Mouse (Mus musculus) left cerebral cortex, adult 2 months (tissue): ENCODE measurements around the gene Prmt7. TPM values are rescaled to one million over a fixed set of nuclear protein-coding genes. Genes with fewer than 3 reads are reported as not detected.
A peak's percentile ranks its signal among the peaks of the same experiment; 100 is the strongest.

Experiments used
- DNase-seq, 2 experiments: peaks; one replicate each; pipeline ENCODE4 v3.0.0; 2021 to 2022; ENCODE audit warnings: low spot score in 2 of 2, mixed read lengths in 1 of 2; ENCODE audit errors: extremely low spot score in 1 of 2
- H3K27ac ChIP-seq: fragments of 200-600 bp; 2 replicates; pipeline ENCODE4 v1.8.1; 2022
- H3K4me3 ChIP-seq: fragments of 200-600 bp; 2 replicates; pipeline ENCODE4 v1.8.1; 2022
- CTCF ChIP-seq: fragments of 200-600 bp; IDR thresholded peaks from 2 replicates; pipeline ENCODE4 v1.8.1; 2022; ENCODE audit warnings: antibody characterized with exemption, mild to moderate bottlenecking, moderate library complexity
- intact Hi-C: fragments of 180-260 bp; cut with DNase I; formaldehyde crosslinking; loops from one replicate; pipeline ENCODE4 v1.15.1; 2025
- long read RNA-seq, 2 experiments: library from polyadenylated mRNA; stranded (forward); transcript quantifications; one replicate each; pipeline ENCODE4 v2.0.0; 2021; ENCODE audit warnings: borderline mapping rate in 2 of 2
- total RNA-seq, 2 experiments: library from RNA; stranded (reverse); gene quantifications; 2 replicates each; pipeline ENCODE4 v1.2.3; 2021

Gene Prmt7
- 10 to 100 TPM; 36.5 to 39.4 TPM for total RNA-seq
- long read RNA-seq, experiment 1, transcript Prmt7-201 (18 exons, 3,472 nt) = major isoform, 81 of 105 reads
- long read RNA-seq, experiment 1, partial matches to known transcripts = 17 of 105 reads
- long read RNA-seq, experiment 1, other reads (novel, unspliced or antisense) = 6 of 105 reads
- long read RNA-seq, experiment 2, transcript Prmt7-201 (18 exons, 3,472 nt) = major isoform, 72 of 86 reads
- long read RNA-seq, experiment 2, partial matches to known transcripts = 13 of 86 reads
- long read RNA-seq, experiment 2, other reads (novel, unspliced or antisense) = 1 of 86 reads

DNA sequence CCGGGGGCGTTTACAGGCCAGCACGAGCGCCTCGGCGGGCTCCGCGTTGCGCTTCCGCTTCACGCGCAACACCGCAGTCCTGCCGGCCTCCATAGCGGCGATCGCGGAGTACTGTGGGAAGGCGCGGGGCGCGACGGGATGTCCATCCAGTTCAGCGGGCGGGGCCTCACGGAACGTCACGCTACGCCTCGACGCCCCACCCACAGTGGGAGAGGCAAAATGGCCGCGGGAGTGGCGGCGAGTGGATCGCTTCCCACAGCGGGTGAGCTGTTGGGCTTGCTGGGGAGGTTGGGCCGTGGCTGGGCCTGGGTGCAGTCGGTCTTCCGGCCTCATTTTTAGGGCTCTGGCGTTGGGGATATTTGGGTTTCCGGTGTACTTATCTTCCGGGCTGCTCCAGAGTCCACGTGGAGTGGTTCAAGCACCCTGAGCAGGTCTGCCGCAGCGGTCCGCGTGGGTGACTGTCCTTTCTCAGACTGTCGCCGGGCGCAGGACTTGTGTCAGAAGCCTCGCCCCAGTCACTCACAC, at the start of gene Prmt7, which contains the start of gene Slc7a6os:
Gene Prmt7 (plus strand): TSS at position 116 of the 525 bp plus-strand sequence.
Gene Slc7a6os (minus strand): TSS at position 115 of the 525 bp plus-strand sequence.
- Histone ChIP-seq H3K27ac (peak within 1 kb of the TSS; percentile 96), H3K4me3 (peak within 1 kb of the TSS; percentile 89)
- TF ChIP-seq CTCF = no peak; the same call in 1 of the 2 replicates
- DNase-seq = peak; percentile 96 to 98
- intact Hi-C loops = loop anchor here (2.0 to 10.0 kb wide), 4 partner anchors 42 to 1154 kb away; partner anchors contain the start of genes Slc7a6 and Smpd3

DNA sequence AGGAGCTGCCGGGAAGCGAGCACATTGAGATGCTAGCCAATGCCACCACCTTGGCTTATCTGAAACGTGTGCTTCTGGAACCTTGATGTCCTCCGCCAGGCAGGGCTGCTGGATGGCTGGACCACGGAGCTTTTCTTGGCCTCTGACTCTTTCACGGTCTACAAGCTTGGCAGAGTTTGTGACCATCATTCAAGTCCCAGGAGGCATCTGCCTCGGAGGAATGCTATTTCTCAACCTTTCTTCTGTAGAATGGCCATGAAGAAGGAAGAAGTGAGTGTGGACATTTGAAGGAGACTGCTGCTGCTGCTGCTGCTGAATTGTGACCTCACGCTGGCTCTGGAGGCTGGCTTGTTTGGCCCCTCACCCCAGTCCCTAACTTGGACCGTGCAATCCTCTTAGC, 47.5 kb upstream of the Prmt7 start:
- Histone ChIP-seq H3K4me3 (no peak overlapping the region), H3K27ac (no peak overlapping the region)
- no peak for TF ChIP-seq CTCF
- intact Hi-C loops = loop anchor here (10.0 kb wide), 1 partner anchor 242 kb away; no protein-coding TSS in a partner anchor
- no peak for DNase-seq

DNA sequence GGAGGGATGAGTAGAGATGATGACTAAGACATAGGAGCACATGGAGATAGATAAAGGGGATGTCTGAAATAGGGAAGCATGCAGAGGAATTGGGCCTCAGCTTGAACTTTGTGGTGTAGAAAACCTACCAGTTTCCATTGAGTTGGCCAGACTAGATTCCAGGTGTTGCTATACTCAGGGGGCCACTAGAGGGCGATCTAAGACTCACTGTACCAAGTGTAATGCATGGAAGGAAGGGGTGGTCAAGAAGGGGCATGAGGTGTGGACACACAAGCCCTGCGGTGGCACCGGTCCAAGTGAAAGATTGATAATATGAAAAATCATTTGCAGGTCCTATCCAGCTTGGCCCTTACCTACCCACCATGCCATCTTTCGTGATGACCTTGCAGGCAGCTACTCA, 45.3 kb upstream of the Prmt7 start:
- intact Hi-C loops = loop anchor here (2.0 to 10.0 kb wide), 2 partner anchors 33 to 239 kb away; no protein-coding TSS in a partner anchor
- Histone ChIP-seq H3K27ac (no peak overlapping the region), H3K4me3 (no peak overlapping the region)
- peak; percentile 65 to 75 for DNase-seq
- TF ChIP-seq CTCF = peak; percentile 94

DNA sequence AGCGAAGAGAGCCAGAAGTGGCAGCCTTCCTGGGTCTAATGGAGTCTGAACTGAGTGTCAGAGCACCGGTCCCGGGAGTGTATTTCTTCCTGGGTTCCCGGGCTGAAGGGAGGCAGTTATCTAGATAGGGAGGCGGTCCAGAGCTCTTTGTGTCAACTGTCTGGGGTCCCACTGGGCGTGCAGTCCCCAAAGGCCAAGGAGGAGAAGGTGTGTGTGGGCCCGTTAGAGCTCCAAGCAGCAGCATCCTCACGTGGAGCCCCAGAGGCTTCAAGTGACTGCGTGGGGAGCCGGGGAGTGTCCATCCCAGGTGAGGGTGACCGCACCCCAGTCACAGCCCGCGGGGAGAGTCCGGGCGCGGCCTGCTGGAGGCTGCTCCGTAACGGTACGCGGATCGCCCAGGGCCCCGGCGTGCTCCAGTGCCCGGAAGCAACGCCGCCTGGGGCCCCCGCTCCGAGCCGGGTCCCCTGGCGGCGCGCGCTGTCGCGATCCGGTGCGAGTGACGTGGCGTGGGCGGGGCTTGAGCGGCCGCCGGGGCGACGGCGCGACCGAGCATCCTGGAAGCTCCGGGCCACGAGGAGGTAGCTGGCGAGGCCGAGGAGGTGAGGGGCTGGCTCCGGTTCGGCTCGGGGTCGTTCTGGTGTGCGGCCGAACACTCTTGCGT, 42.2 kb upstream of the Prmt7 start, which contains the start of gene Slc7a6:
Gene Slc7a6 (plus strand): TSS at position 502 of the 661 bp plus-strand sequence.
- Histone ChIP-seq H3K4me3 (peak within 1 kb of the TSS; percentile 90), H3K27ac (peak within 1 kb of the TSS; percentile 93)
- peak; percentile 18 for TF ChIP-seq CTCF
- intact Hi-C loops = loop anchor here (2.0 to 10.0 kb wide), 2 partner anchors 42 to 236 kb away; partner anchors contain the start of genes Prmt7 and Slc7a6os
- peak; percentile 87 to 91 for DNase-seq

DNA sequence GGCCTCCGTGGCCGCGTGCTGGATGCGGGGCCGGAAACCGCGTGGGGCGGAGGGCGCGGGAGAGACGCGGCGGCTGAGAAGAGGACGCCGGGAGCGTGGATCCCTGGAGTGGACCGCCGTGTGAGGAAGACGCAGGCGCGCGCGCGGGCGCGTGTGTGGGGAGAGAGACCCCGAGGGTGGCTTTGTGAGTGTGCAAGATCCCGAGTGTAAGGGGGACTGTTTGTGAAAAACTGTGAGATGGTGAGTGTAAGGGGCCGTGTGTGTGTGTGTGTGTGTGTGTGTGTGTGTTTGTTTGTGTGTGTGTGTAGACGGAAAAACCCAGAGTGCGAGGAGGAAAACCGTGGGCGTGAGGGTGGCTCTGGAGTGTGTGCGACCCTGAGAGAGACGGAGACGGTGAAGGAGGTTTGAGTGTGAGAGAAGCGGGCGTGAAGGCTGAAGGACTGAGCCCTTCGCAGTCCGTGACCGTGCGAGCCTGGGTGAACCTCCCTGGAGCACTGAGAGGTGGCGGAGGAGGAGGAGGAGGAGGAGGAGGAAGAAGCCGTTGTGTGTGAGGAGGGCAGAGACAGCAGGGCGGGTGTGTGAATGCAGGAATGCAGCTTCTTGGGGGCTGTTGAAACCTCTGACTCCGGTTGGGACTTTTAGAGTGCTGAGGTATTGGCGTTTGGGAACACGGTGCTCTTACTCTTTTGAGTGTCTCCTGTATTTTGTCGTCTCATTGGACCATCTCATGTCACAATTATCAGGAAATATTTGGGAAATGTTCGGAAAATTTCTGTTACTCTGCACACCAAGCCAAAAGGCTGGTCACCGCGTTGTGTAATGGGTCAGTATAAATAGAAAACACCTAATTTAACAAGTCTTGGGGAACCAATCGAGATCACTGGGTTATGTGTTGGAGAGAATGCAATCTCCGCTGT, 41.5 kb upstream of the Prmt7 start:
- intact Hi-C loops = loop anchor here (2.0 to 10.0 kb wide), 2 partner anchors 42 to 236 kb away; partner anchors contain the start of genes Prmt7 and Slc7a6os
- TF ChIP-seq CTCF = no peak
- H3K4me3 ChIP-seq = peak overlapping the region; percentile 90
- peak overlapping the region; percentile 93 for H3K27ac ChIP-seq
- peak in 1 of 2 experiments; percentile 31 for DNase-seq

DNA sequence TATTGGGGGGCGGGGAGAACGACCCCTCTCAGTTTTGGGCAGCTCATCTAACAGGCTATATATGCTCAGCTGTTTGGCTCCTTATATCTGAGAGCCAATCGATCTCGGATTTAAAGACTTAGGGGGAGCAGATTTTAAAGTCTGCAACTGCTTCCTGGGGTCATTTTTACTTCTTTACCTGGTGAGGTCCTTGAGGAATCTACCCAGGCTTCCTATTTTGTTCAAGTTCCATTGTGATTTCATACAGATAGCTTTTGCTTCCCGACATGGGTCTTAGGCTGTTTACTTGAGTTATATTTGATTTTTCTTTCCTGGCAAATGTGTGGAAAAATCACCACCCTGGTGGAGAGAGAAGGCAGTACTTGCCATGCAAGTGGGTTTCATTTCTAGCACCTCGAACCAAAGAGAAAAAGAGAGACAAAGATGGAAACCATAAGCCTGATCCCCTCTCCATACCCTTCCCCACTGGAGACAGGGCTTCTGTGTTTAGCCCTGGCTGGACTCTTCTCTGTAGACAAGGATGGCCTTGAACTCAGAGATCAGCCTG, 40.7 kb upstream of the Prmt7 start:
- Histone ChIP-seq H3K27ac (peak overlapping the region; percentile 64), H3K4me3 (peak overlapping the region; percentile 90)
- intact Hi-C loops = loop anchor here (2.0 to 10.0 kb wide), 2 partner anchors 41 to 235 kb away; partner anchors contain the start of genes Prmt7 and Slc7a6os
- TF ChIP-seq CTCF = peak; percentile 47
- DNase-seq = no peak

DNA sequence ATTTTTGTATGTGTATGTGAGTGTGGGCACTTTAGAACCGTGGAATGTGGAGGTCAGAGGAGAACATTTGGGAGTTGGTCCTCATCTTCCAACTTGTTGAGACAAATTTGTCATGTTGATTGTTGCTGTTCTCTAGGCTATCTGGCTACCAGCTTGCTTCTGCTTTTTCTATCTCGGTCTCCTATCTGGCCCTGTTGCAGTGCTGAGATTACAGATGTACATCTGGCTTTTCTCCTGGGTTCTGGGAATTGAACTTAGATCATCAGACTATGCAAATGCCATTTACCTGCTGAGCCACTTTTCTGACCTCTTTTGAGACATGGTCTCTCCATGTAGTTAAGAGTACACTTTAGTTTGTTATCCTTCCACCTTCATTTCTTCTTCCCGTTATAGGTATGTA, 37.2 kb upstream of the Prmt7 start:
- Histone ChIP-seq H3K4me3 (no peak overlapping the region), H3K27ac (no peak overlapping the region)
- no peak for TF ChIP-seq CTCF
- no peak for DNase-seq
- intact Hi-C loops = no loop called here

DNA sequence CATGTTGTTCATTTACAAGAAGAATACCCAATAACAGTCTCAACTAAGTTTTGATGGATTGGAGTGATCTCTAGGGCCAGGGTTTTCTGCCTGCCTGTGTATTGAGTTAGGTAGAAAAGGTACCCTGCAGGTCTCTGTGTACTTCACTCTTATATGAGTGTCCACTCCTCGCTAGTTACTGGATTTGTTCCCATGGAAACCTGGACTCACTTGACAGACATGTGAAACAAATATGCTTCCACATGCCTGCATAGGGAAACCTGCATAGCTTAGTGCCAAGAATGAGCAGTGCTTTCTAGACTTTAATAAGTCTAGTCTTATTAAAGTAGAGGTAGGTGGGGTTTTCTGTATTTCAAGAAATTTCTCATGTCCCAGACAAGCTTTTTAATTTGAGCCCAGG, 33.8 kb upstream of the Prmt7 start:
- intact Hi-C loops = no loop called here
- TF ChIP-seq CTCF = no peak
- no peak for DNase-seq

DNA sequence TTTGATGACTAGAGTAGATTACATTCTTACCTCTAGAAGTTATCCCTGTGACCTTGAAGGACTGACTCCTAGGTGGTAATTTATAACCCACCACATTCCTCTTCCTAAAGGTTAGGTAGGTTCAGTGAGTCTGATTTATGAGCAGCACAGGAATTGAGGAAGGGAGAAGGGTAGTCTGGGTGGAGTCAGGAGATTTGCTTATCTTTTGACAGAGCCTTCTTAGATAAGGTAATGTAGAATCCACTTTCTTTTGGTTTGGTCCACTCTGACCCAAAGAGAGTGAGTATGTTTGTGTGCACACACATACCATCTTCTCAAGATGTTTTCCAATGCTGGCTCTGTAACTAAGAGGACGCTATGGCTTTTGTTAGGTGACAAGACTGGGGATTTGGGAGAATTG, 33.1 kb upstream of the Prmt7 start:
- no peak for DNase-seq
- TF ChIP-seq CTCF = no peak
- Histone ChIP-seq H3K27ac (no peak overlapping the region), H3K4me3 (no peak overlapping the region)
- intact Hi-C loops = no loop called here

More for the DNA sequence above, 33.8 kb upstream of the Prmt7 start:
- Histone ChIP-seq H3K27ac (no peak overlapping the region), H3K4me3 (no peak overlapping the region)

DNA sequence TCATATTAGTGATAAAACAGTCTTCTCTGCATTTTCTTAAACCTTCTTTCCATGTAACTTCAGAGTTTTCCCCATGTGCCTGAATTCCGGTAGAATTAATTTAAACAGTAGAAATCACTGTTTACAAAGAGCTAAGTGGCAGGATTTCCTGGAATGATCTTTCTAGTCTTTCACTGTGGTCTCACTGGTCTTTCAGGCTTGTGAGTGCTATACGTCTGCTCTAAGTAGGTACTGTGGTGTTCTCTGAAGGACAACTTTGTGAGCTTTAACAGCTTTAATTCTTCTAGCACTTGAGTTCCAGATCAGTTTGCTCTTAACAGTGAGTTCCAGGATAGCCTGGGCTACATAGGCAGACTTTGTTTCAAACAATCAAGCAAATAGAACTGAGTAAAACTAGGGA, 32.3 kb upstream of the Prmt7 start:
- no peak for TF ChIP-seq CTCF
- intact Hi-C loops = no loop called here

More for the DNA sequence above, 32.3 kb upstream of the Prmt7 start:
- no peak for DNase-seq
- Histone ChIP-seq H3K27ac (no peak overlapping the region), H3K4me3 (no peak overlapping the region)
